Mouse (Mus musculus) bone marrow, adult 2 months (tissue): ENCODE measurements around the gene Pik3c2g.

ENCODE experiments used
- CTCF ChIP-seq: fragments of 200-500 bp; IDR thresholded peaks from 2 replicates; pipeline ENCODE4 v1.5.1; 2011; ENCODE audit warnings: low read length, control low read depth; ENCODE audit not compliant: control insufficient read depth, insufficient read depth
- POLR2A ChIP-seq: fragments of 200-500 bp; IDR thresholded peaks from 2 replicates; pipeline ENCODE4 v1.6.1; 2011; ENCODE audit warnings: low read depth, mild to moderate bottlenecking, control low read depth, low read length, borderline replicate concordance; ENCODE audit not compliant: control insufficient read depth

DNA sequence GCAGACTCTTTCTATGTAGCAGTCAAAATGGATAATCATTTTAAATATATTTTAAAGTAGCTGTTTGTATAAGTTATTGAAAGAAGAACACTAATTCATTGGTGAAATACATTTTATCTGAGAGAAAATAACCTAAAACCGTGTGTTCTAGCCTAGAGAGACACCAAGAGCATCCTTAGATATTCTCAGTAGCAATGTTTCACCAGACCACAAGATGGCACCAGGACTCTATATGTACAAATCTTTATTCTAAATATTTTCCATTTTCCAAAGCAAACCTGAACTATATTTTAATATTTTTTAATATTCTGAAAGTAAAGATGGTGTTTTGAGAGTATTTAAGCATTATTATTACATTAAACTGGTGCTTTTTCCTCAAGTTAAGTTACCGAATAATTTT, 48.6 kb upstream of the Pik3c2g start:
- TF ChIP-seq CTCF: no peak
- TF ChIP-seq POLR2A: no peak
